Mouse (Mus musculus): ENCODE data around the gene Pik3ap1. TPM values are rescaled to one million over a fixed set of nuclear protein-coding genes. Genes with fewer than 3 reads are reported as not detected.

Gene Pik3ap1
- total and polyA plus RNA-seq, 2 experiments from 2014 or later, result 2.2 to 2.8 TPM

DNA sequence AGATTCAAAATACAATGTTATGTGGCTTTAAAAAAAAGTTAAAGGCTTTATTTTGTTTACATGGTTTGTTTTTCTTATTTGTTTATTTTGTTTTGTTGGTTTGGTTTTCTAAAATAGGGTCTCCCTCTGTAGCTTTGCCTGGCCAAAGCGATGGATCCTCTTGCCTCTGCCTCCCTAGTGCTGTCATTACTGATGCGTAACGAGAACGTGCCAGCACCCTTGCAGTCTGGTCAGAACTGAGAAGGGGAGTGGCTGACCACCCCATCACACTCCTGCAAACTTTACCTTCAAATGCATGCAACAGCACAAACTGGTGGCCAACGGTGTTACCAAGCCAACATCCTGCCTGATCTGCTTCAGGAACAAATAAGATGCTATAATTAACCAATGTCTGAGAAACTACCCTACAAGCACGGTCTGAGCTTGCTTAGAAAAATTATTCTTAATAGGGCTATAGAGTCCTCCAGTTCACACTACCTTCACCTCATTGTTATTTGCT is 42.3 kb downstream of the Pik3ap1 start:
- no peak overlapping the region for H3K27ac ChIP-seq (ENCODE audit: low read depth, low read length)
- H3K27me3 ChIP-seq (ENCODE audit: insufficient read depth, low read length), result no peaks in the 10 kb centered on the region
- H3K9me3 ChIP-seq (ENCODE audit: low read length), result no peaks in the 10 kb centered on the region
- DNase-seq (no peak), ATAC-seq (no peak)
- H3K4me2 ChIP-seq (ENCODE audit: low read depth), result no peak overlapping the region
- TF ChIP-seq CTCF (IDR thresholded peaks at IDR 0.05; ENCODE audit: low read depth), result no peak
- H3K9ac ChIP-seq, result no peak overlapping the region
- 81% methylated on average over 6 of the region's 6 CpGs for WGBS
- no peaks in the 10 kb centered on the region; the same call in 1 of the 2 replicates for H3K4me1 ChIP-seq (ENCODE audit: insufficient read depth)
- no peaks in the 10 kb centered on the region for H3K36me3 ChIP-seq (ENCODE audit: insufficient read depth)
- no peak overlapping the region for H3K4me3 ChIP-seq (ENCODE audit: low read depth, low read length)

DNA sequence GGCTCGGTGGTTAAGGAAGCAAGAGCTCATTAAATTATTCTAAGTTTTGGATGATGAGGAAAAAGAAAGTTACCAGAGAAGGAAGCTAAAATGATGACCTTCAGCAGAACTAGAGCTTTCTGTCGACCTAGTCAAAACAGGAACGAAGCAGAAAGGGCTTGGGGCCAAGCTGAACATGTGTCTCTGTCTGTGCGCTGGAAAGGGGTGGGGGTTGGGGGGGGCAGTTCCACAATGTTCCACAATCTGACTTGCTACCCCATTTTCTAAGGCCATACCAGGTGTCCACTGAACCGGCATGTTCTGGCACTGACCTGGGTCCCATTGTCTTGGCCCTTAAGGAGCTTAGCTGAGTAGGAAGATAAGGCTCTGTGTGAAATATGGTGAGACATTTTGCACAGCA is 43.2 kb downstream of the Pik3ap1 start:
- Histone ChIP-seq H3K4me3 (ENCODE audit: low read depth, low read length) (no peak overlapping the region), H3K27ac (ENCODE audit: low read depth, low read length) (no peak overlapping the region), H3K4me2 (ENCODE audit: low read depth) (no peak overlapping the region), H3K36me3 (ENCODE audit: insufficient read depth) (no peaks in the 10 kb centered on the region), H3K27me3 (ENCODE audit: insufficient read depth, low read length) (no peaks in the 10 kb centered on the region), H3K4me1 (ENCODE audit: insufficient read depth) (no peaks in the 10 kb centered on the region; the same call in 1 of the 2 replicates), H3K9ac (no peak overlapping the region), H3K9me3 (ENCODE audit: low read length) (no peaks in the 10 kb centered on the region)
- WGBS, result 70% methylated on average over 5 of the region's 5 CpGs
- DNase-seq (no peak), ATAC-seq (no peak)
- TF ChIP-seq CTCF (IDR thresholded peaks at IDR 0.05; ENCODE audit: low read depth), result no peak

GRCm38 (mm10) chr19:41339020-41339836 is 45.7 kb downstream of the Pik3ap1 start:
- WGBS, result 86% methylated on average over 21 of the region's 21 CpGs
- Histone ChIP-seq H3K9ac (no peak overlapping the region), H3K27me3 (ENCODE audit: insufficient read depth, low read length) (no peaks in the 10 kb centered on the region), H3K4me2 (ENCODE audit: low read depth) (no peak overlapping the region), H3K4me3 (ENCODE audit: low read depth, low read length) (no peak overlapping the region), H3K36me3 (ENCODE audit: insufficient read depth) (no peaks in the 10 kb centered on the region), H3K4me1 (ENCODE audit: insufficient read depth) (no peaks in the 10 kb centered on the region), H3K9me3 (ENCODE audit: low read length) (no peaks in the 10 kb centered on the region), H3K27ac (ENCODE audit: low read depth, low read length) (no peak overlapping the region)
- ATAC-seq, result no peak
- TF ChIP-seq CTCF (IDR thresholded peaks at IDR 0.05; ENCODE audit: low read depth), result no peak
- no peak for DNase-seq

DNA sequence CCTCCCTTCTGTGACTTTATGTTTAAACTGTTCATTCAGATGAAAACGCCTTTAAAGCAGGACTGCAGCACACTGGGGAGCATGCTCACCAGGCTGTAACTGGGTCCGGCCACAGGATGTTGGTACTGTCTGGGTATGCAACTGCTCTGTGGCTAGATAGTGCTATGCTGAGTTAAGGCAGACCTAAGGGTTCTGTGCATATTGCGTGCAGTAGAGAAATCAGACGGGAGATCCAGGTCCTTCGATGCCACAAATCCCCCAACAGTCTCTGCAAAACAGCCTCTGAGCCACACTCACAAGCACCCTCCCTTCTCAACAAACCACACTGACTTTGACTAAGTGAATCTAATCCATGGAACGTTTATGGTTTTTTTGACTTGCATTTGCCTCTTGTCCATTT is 46.5 kb downstream of the Pik3ap1 start:
- ATAC-seq, result no peak
- Histone ChIP-seq H3K4me3 (ENCODE audit: low read depth, low read length) (no peak overlapping the region), H3K4me2 (ENCODE audit: low read depth) (no peak overlapping the region), H3K9ac (no peak overlapping the region), H3K27ac (ENCODE audit: low read depth, low read length) (no peak overlapping the region), H3K4me1 (ENCODE audit: insufficient read depth) (no peaks in the 10 kb centered on the region), H3K27me3 (ENCODE audit: insufficient read depth, low read length) (no peaks in the 10 kb centered on the region), H3K36me3 (ENCODE audit: insufficient read depth) (no peaks in the 10 kb centered on the region), H3K9me3 (ENCODE audit: low read length) (no peaks in the 10 kb centered on the region)
- WGBS, result 85% methylated on average over 6 of the region's 6 CpGs
- no peak for TF ChIP-seq CTCF (IDR thresholded peaks at IDR 0.05; ENCODE audit: low read depth)
- DNase-seq, result no peak

DNA sequence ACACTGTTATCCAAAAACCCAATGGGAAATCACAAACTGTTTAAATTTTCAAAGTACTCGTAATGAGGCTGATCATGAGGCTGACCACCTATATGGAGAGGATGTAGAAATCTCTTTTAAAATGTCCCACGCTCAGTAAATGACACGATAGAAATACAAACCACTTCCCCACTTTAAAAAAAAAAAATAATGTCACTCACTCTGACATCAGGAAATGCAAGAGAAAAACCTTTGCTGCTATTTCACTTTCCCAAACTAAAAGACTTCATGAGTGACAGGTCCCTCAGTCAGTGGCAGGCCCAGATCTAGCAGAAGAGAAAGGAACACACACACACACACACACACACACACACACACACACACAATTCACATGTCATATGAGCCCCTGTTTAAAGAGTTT is 49.2 kb downstream of the Pik3ap1 start:
- ATAC-seq (no peak), DNase-seq (no peak)
- H3K4me2 ChIP-seq (ENCODE audit: low read depth), result no peak overlapping the region
- H3K36me3 ChIP-seq (ENCODE audit: insufficient read depth), result no peaks in the 10 kb centered on the region
- no peaks in the 10 kb centered on the region for H3K9me3 ChIP-seq (ENCODE audit: low read length)
- no peak overlapping the region for H3K9ac ChIP-seq
- no peaks in the 10 kb centered on the region for H3K4me1 ChIP-seq (ENCODE audit: insufficient read depth)
- no peak overlapping the region for H3K4me3 ChIP-seq (ENCODE audit: low read depth, low read length)
- TF ChIP-seq CTCF (IDR thresholded peaks at IDR 0.05; ENCODE audit: low read depth), result no peak
- no peak overlapping the region for H3K27ac ChIP-seq (ENCODE audit: low read depth, low read length)
- H3K27me3 ChIP-seq (ENCODE audit: insufficient read depth, low read length), result no peaks in the 10 kb centered on the region
- 86% methylated on average over 3 of the region's 3 CpGs for WGBS

GRCm38 (mm10) chr19:41332986-41333385 is 51.9 kb downstream of the Pik3ap1 start:
- Histone ChIP-seq H3K4me1 (ENCODE audit: insufficient read depth) (no peaks in the 10 kb centered on the region), H3K9me3 (ENCODE audit: low read length) (no peaks in the 10 kb centered on the region), H3K9ac (no peak overlapping the region), H3K4me2 (ENCODE audit: low read depth) (no peak overlapping the region), H3K36me3 (ENCODE audit: insufficient read depth) (no peaks in the 10 kb centered on the region), H3K27ac (ENCODE audit: low read depth, low read length) (no peak overlapping the region), H3K4me3 (ENCODE audit: low read depth, low read length) (no peak overlapping the region), H3K27me3 (ENCODE audit: insufficient read depth, low read length) (no peaks in the 10 kb centered on the region)
- DNase-seq (no peak), ATAC-seq (no peak)
- 86% methylated on average over 8 of the region's 8 CpGs for WGBS
- no peak for TF ChIP-seq CTCF (IDR thresholded peaks at IDR 0.05; ENCODE audit: low read depth)

- WGBS, result 93% methylated on average over 12 of the region's 12 CpGs
- H3K36me3 ChIP-seq (ENCODE audit: insufficient read depth), result no peaks in the 10 kb centered on the region
- H3K27me3 ChIP-seq (ENCODE audit: insufficient read depth, low read length), result no peaks in the 10 kb centered on the region
- no peaks in the 10 kb centered on the region for H3K9me3 ChIP-seq (ENCODE audit: low read length)
- TF ChIP-seq CTCF (IDR thresholded peaks at IDR 0.05; ENCODE audit: low read depth), result no peak
- no peak overlapping the region for H3K4me2 ChIP-seq (ENCODE audit: low read depth)
- no peak overlapping the region for H3K9ac ChIP-seq
- no peak overlapping the region for H3K27ac ChIP-seq (ENCODE audit: low read depth, low read length)
- no peak for DNase-seq
- H3K4me1 ChIP-seq (ENCODE audit: insufficient read depth), result no peaks in the 10 kb centered on the region
- ATAC-seq, result no peak
- no peak overlapping the region for H3K4me3 ChIP-seq (ENCODE audit: low read depth, low read length)
These were observed 52.7 kb downstream of the Pik3ap1 start for GRCm38 (mm10) chr19:41332228-41332627.
